Mouse (Mus musculus): ENCODE results near the gene Cklf.
"Not testable (repeated sequence)": the region's sequence is repeated elsewhere in the genome, so short reads cannot be mapped to it uniquely, and the experiment has no call there.

Cklf gene

GRCm38 (mm10) chr8:104250439-104251367 is at the start of gene Cklf:
Gene Cklf (plus strand): TSS chr8:104250861.
- peak; percentile 92 for DNase-seq (ENCODE audit: low read depth, low spot score)

DNA sequence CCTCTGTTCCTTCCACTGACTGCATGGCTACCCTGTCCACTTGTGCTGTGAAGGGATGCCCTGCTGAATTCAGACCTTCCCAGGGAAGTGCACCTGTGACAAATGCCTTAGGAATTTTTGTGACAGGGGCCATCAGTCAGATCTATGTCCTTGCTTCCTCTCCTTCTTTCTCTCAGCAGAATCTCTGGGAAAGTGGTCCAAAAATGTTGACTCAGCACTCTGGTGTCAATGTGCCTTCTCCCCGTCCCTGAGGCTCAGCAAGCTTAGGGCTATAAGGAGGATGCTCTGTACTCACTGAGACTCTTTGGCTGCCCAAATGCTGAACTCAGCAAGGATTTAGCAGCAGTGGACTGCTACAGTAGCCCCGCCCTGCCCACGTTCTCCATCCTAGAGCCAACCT is 49.0 kb upstream of the Cklf start:
- no peak for DNase-seq (ENCODE audit: low read depth, low spot score)

GRCm38 (mm10) chr8:104202320-104202719 is 48.3 kb upstream of the Cklf start:
- no peak for DNase-seq (ENCODE audit: low read depth, low spot score)

DNA sequence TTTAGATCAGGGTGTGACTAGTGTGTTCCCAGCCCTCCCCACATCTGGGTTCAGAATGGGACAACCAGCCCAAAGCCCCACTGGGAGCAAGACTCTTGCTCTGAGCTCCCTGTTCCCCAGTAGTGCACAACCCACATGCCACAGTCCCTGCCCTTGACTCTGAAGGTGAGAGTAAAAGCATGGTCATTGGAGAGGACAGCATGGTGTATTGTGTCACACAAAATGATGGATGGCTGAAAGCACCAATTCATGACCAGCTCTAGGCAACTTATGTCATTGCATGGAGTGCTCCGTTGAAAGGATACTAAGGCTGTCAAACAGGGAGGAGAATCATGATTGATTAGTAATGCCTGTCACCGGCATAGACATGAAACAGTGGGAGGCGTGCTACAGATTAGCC is 45.4 kb upstream of the Cklf start:
- no peak for DNase-seq (ENCODE audit: low read depth, low spot score)

DNA sequence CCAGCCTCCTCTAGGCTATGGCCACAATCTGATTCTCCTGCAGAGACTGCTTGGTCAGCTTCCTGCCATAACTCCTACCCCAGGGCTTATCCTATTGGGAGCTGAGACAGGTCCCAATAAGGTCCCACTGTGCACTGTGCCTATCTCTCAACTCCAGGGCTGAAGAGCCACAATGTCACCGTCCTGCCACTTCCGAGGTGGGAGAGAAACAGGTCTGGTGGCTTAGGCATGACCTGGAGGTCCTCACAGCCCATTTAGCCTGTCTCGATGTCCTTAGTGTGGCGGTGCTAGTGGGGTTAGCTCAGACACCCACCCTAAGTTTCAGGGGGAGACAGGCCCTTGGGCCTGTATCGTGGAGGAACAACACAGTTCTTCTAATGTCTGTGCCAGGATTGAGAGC is 33.1 kb upstream of the Cklf start:
- no peak for DNase-seq (ENCODE audit: low read depth, low spot score)

GRCm38 (mm10) chr8:104219079-104219478 is 31.6 kb upstream of the Cklf start:
- peak; percentile 13 for DNase-seq (ENCODE audit: low read depth, low spot score)

- peak; percentile 51 for DNase-seq (ENCODE audit: low read depth, low spot score)
Measured at GRCm38 (mm10) chr8:104219806-104220205, 30.9 kb upstream of the Cklf start.

- DNase-seq (ENCODE audit: low read depth, low spot score), result no peak
Measured at GRCm38 (mm10) chr8:104227048-104227447, 23.6 kb upstream of the Cklf start.

DNA sequence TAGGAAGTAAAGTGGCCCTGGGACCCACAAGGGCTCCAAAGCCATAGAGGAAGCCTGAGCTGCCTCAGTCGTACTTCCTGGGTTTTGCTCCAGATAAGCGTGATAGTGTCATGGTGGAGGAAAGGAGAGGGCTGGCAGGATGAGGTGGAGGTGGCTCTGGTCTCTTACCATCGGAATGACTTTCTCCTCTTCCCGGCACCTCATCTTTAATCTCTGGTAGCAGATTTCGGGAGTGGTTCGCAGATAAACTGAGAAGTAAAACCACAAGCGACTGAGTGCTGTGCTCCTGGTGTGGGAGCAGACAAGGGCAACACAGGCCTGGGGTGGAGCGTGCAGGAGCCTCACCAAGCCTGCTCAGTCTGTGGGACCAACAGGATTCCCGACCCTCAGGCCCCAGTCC is 20.3 kb upstream of the Cklf start:
- DNase-seq (ENCODE audit: low read depth, low spot score), result no peak

DNA sequence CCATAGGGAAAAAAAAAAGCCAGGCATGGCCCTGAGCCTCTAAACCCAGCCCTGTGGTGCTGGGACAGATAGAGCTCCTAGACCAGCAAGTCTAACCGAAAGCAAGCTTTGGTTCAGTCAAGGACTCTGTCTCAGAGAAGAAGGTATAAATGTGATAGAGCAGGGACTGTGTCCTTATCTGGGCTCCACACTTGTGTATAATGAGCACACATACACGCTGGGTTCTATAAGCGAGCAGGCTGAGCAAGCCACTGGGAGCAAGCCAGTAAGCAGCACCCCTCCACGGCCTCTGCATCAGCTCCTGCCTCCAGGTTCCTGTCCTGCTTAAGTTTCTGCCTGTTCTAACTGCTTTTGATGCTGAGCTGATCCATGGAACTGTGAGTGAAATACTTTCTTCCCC is 18.6 kb upstream of the Cklf start:
- DNase-seq (ENCODE audit: low read depth, low spot score), result no peak

GRCm38 (mm10) chr8:104232919-104233318 is 17.7 kb upstream of the Cklf start:
- DNase-seq (ENCODE audit: low read depth, low spot score), result no peak

DNA sequence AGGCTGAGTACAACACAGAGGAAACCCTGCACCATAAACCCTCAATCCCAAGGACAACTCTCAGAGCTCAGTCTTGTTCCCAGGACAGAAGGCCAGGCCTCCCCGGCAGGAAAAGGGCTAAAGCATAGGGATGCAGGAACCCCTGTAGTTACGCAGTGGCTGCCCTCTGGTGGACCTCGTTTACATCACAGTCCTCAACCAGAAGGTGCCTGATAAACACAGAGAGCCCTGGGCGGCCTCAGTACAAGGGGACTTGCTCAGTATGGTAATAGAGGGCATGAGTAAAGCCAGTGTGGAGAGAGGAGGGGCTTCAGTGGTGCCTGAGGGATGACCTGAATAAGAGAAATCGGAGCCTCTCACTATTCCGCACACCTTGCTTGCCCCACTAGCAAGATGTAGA is 16.1 kb upstream of the Cklf start:
- no peak for DNase-seq (ENCODE audit: low read depth, low spot score)

DNA sequence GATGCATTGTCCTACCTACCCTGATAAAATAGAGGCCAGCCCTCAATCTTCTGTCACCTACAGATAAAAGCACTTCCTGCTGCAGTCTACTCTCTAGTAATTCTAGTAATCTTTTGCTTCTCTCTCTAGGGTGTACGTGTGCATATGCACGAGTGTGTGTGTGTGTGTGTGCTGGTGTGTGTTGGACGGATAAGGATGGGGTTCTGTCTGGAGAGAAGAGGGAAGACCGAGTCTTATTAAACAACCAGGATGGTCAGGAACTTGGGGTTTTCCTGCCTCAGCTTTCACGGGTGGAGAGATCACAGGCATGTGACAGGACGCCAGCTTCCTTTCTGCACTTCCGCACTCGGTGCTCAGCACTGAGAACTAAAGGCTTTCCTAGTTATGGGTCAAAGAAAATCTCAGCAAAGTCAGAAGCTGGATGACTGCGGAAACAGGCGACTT is 11.2 kb upstream of the Cklf start:
- no peak for DNase-seq (ENCODE audit: low read depth, low spot score)

DNA sequence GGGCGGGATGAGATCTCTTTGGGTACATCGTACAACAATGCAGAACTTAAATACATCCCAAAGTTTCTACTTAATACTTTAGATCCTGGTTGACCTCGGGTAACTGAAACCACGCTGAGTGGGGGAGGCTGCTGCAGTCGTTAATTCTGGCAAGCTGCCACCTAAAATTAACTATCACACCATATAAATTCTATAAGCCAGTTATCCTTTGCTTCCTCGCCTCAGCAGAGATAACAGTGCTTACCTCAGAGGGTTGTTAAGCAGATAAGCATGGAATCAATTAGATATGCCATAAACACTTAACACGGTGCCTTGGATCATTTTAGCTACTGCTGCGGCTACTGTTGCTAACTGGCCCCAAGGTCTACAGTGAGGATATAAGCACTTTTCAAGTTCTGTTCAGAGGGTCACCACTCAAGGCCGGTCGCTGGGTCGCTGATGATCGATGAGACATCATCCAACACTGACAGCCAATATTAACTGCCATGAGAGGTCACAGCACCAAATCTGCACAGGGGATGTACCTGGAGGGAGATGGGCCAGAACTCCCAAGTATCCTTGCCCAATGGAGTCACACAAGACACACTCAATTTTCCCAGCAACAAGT is 8.5 kb upstream of the Cklf start:
- DNase-seq (ENCODE audit: low read depth, low spot score), result no peak

DNA sequence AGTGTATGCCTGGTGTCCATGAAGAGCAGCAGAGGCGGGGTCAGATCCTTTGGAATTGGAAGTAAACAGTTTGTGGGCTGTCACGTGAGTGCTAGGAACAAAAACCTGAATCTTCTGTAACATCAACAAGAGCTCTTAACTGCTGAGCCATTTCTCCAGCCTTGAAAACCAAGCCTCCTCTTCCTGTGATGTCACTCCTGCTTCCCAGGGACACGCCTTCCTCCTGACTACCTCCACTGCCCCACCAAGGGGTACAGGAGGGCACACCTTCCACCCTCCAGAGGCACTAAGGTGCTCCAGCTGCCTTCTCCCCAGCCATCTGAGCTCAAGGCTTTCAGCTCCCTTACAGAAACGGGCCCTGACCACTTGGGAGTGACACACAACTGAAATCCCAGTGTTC is 4.0 kb upstream of the Cklf start:
- no peak for DNase-seq (ENCODE audit: low read depth, low spot score)

DNA sequence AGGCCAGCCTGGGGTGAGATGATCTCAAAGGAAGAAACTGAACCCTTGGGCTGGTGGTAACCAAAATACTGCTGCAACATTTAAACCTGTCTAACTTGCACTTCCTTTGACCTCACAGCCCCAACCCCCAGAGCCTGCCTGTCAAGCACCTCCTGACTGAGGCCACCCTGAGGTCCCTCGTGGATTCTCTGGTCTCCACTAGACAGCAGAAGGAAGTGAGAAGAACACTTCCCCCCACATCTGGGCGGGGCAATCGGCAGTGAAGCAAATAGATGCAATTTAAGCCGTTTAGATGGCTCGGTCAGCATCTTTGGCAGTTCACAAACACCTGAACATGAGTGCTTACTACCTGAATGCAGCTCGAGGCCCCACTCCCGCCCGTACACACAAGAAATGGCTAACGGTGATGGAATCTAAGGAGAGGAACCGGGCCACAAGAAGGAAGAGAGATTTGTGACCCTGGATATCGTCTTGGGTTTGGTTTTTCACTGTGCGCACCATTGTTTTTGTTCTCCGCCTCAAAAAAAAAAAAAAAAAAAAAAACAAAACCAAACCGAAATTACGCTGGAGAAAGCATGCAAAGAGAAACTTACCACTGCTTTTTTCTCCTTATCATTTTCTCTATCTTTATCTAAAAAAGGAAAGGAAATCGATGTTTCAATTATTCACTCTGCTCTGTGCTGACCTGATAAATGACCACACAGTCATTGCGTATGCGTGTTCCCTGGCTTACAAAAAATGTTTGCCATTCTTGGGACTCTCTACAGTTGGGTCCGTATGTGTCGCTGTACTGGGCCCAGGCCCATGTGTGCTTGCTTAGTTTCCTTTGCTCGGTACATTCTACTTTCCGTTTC is 3.4 kb upstream of the Cklf start:
- DNase-seq (ENCODE audit: low read depth, low spot score), result peak; percentile 44

- no peak for DNase-seq (ENCODE audit: low read depth, low spot score)
Measured at GRCm38 (mm10) chr8:104247908-104248275, 2.8 kb upstream of the Cklf start.

DNA sequence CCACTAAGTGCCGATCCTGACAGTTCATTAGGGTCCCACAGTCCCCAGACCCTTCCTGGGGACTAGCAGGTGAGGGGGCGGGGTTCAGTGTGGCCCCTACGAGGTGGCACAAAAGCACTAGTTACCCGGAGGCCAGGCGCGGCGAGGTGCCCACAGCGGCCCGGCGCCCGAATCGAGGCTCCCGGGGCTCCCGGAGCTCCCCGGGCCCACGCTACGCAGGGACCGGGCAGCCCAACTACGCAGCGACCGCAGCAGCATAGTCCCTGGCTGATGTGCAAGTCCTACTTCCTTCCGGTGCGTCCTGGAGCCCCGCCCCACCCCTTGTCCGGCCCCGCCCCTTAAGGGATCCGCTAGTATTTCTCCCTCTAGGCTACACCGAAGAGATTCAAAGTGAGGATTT is 2.4 kb upstream of the Cklf start, which contains the start of gene Tk2:
Gene Tk2 (minus strand): TSS at position 283 of the 400 bp plus-strand sequence.
- peak; percentile 64 for DNase-seq (ENCODE audit: low read depth, low spot score)

DNA sequence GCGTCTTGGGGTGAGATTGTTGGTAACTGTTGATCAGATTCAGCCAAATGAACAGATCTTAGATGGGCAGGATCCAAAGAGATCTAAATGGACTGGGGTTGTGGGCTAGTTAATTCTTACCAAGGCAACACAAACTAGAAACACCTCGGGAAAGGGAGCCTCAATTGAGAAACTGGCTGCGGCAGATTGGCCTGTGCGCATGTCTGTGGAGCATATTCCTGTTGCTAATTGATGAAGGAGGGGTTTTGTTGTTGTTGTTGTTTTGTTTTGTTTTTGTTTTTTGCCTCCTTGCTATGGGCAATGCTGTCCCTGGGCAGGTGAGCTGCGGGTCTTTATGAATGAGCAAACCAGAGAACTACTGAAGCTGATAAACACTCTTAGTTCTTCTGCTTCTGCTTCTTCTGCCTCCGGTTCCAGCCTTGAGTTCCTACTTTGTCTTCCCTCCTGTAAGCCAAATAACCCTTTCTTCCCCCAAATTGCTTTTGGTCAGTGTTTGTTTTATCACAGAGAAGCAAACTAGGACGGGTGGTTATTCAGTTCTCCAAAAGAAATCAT is 1.1 kb upstream of the Cklf start:
- no peak for DNase-seq (ENCODE audit: low read depth, low spot score)

DNA sequence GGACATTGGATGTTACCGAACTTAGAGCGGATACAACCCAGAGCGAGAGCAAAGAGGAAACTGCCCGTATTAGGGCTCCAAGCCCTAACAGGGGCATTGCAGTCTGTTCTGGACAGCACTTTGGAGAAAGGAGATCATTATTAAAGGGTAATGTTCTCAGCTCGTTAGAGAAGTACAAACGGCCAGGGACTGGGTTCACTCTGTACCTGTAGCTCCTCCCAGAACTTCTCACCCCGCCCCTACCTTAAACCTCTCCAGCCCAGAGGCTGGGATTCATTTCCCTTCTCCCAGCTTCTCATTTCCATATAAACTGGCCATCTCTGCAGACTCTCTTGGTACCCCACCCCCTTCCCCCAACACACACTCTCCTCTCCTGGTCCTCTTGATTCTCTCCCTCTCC is 800 bp downstream of the Cklf start:
- no peak for DNase-seq (ENCODE audit: low read depth, low spot score)

- no peak for DNase-seq (ENCODE audit: low read depth, low spot score)
Measured at GRCm38 (mm10) chr8:104253016-104253415, 2.4 kb downstream of the Cklf start.

DNA sequence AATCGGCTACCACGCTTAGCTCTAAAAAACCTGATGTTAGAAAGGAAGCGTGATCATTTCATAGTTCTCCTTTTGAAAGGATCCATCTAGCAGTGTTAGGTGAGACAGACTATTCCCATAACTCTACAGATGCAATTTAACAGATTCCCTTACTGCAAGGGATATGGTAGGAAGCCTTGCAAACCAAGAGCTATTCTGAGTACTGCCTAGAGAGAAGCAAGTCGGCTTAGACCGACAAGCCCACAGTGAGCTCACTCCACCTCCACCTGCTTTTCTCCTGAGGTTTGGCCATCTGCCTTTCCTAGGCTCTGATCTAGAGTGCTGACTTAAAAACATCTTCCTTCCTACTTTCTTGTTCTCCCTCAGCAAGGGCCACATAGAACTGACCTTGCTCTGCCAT is 11.1 kb downstream of the Cklf start:
- DNase-seq (ENCODE audit: low read depth, low spot score), result not testable (repeated sequence)

All from skeletal muscle tissue, adult 2 months (tissue).